Mouse (Mus musculus): ENCODE measurements around the gene Nsmf. TPM values are rescaled to one million over a fixed set of nuclear protein-coding genes. Genes with fewer than 3 reads are reported as not detected.

Gene Nsmf
- polyA plus RNA-seq, 1 experiment = 30.6 TPM

DNA sequence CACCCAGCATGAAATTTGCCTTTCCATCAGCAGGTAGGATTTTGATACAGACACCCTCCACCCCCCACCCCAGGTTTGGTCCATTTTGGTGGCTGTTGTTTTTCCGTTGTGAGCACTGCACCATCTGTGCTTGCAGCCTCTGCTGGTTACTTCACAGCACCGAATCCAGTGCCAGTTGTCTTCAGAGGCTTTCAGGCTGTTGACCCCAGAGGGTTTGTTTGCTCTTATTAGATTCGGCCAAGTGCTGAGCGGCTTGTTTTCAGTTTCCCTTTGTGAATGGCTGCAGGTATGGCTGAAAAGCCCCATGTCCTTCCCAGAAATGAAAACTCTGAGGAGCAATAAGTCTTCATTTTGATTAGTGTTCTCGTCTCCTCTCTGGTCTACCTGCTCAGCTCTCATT, 14.1 kb upstream of the Nsmf start:
- Histone ChIP-seq H3ac (ENCODE audit: control insufficient read depth, insufficient read length, low read depth) (no peak overlapping the region), H3K79me2 (ENCODE audit: control insufficient read depth, insufficient read depth) (no peaks in the 10 kb centered on the region), H3K4me3 (ENCODE audit: insufficient read depth, poor library complexity, severe bottlenecking) (no peak overlapping the region), H3K79me3 (ENCODE audit: low read depth) (no peaks in the 10 kb centered on the region), H3K27me3 (ENCODE audit: control insufficient read depth, insufficient read depth, insufficient read length) (no peaks in the 10 kb centered on the region), H3K36me3 (ENCODE audit: control insufficient read depth, insufficient read depth) (no peaks in the 10 kb centered on the region)
- TF ChIP-seq MYOG (IDR thresholded peaks at IDR 0.05; ENCODE audit: control insufficient read depth, extremely low read depth, insufficient read length) (no peak), CTCF (IDR thresholded peaks at IDR 0.05; ENCODE audit: control insufficient read depth, insufficient read depth, insufficient read length) (no peak), MYOD1 (IDR thresholded peaks at IDR 0.05; ENCODE audit: control insufficient read depth, insufficient read length, low read depth) (no peak), USF1 (IDR thresholded peaks at IDR 0.05; ENCODE audit: low read depth) (no peak), CEBPB (IDR thresholded peaks at IDR 0.05; ENCODE audit: low read depth) (no peak), MAX (IDR thresholded peaks at IDR 0.05) (no peak), FOSL1 (IDR thresholded peaks at IDR 0.05; ENCODE audit: insufficient read depth, low read length, poor library complexity, severe bottlenecking) (no peak)

DNA sequence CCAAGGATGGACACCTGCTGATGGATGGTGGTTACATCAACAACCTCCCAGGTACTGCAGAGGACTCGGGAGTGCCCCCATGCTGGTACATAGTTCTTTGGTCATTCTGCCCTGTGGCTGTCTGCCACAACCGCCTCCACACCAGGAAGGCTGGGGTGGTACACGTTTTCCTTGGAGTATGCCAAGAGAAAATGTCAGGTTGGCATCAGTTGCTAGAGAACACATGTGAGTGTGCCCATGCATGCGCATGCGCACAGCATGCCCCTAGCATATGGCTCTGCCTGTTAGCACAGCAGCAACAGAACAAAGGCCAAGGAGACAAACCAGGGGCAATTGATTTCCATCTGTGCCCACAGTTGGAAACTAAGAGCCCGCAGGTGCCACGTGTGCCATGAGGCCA, 3.2 kb upstream of the Nsmf start:
- Histone ChIP-seq H3K79me2 (ENCODE audit: control insufficient read depth, insufficient read depth) (peaks cover 13% of the 10 kb centered on the region), H3K79me3 (ENCODE audit: low read depth) (no peaks in the 10 kb centered on the region), H3K36me3 (ENCODE audit: control insufficient read depth, insufficient read depth) (no peaks in the 10 kb centered on the region), H3K4me3 (ENCODE audit: insufficient read depth, poor library complexity, severe bottlenecking) (no peak overlapping the region), H3ac (ENCODE audit: control insufficient read depth, insufficient read length, low read depth) (no peak overlapping the region), H3K27me3 (ENCODE audit: control insufficient read depth, insufficient read depth, insufficient read length) (no peaks in the 10 kb centered on the region)
- no peak for TF ChIP-seq MYOD1 (IDR thresholded peaks at IDR 0.05; ENCODE audit: control insufficient read depth, insufficient read length, low read depth)
- TF ChIP-seq USF1 (IDR thresholded peaks at IDR 0.05; ENCODE audit: low read depth) = no peak
- no peak for TF ChIP-seq MYOG (IDR thresholded peaks at IDR 0.05; ENCODE audit: control insufficient read depth, extremely low read depth, insufficient read length)
- TF ChIP-seq MAX (IDR thresholded peaks at IDR 0.05) = no peak
- TF ChIP-seq FOSL1 (IDR thresholded peaks at IDR 0.05; ENCODE audit: insufficient read depth, low read length, poor library complexity, severe bottlenecking) = no peak
- no peak for TF ChIP-seq CTCF (IDR thresholded peaks at IDR 0.05; ENCODE audit: control insufficient read depth, insufficient read depth, insufficient read length)
- no peak for TF ChIP-seq CEBPB (IDR thresholded peaks at IDR 0.05; ENCODE audit: low read depth)

- peaks cover 18% of the 10 kb centered on the region for H3K79me2 ChIP-seq (ENCODE audit: control insufficient read depth, insufficient read depth)
- no peak for TF ChIP-seq FOSL1 (IDR thresholded peaks at IDR 0.05; ENCODE audit: insufficient read depth, low read length, poor library complexity, severe bottlenecking)
- no peak overlapping the region for H3ac ChIP-seq (ENCODE audit: control insufficient read depth, insufficient read length, low read depth)
- H3K27me3 ChIP-seq (ENCODE audit: control insufficient read depth, insufficient read depth, insufficient read length) = no peaks in the 10 kb centered on the region
- H3K79me3 ChIP-seq (ENCODE audit: low read depth) = no peaks in the 10 kb centered on the region
- H3K36me3 ChIP-seq (ENCODE audit: control insufficient read depth, insufficient read depth) = no peaks in the 10 kb centered on the region
- no peak overlapping the region for H3K4me3 ChIP-seq (ENCODE audit: insufficient read depth, poor library complexity, severe bottlenecking)
Observed at GRCm38 (mm10) chr2:25051450-25051849, 2.7 kb upstream of the Nsmf start.

- H3K4me3 ChIP-seq (ENCODE audit: insufficient read depth, poor library complexity, severe bottlenecking) = no peak overlapping the region
- no peaks in the 10 kb centered on the region for H3K27me3 ChIP-seq (ENCODE audit: control insufficient read depth, insufficient read depth, insufficient read length)
Observed at GRCm38 (mm10) chr2:25053101-25053500, 1.1 kb upstream of the Nsmf start.

GRCm38 (mm10) chr2:25055068-25055405, 882 bp downstream of the Nsmf start:
- TF ChIP-seq MYOG (IDR thresholded peaks at IDR 0.05; ENCODE audit: control insufficient read depth, extremely low read depth, insufficient read length) = no peak
- no peak for TF ChIP-seq USF1 (IDR thresholded peaks at IDR 0.05; ENCODE audit: low read depth)
- no peak for TF ChIP-seq CTCF (IDR thresholded peaks at IDR 0.05; ENCODE audit: control insufficient read depth, insufficient read depth, insufficient read length)
- no peak for TF ChIP-seq FOSL1 (IDR thresholded peaks at IDR 0.05; ENCODE audit: insufficient read depth, low read length, poor library complexity, severe bottlenecking)
- no peak for TF ChIP-seq MAX (IDR thresholded peaks at IDR 0.05)
- no peak for TF ChIP-seq MYOD1 (IDR thresholded peaks at IDR 0.05; ENCODE audit: control insufficient read depth, insufficient read length, low read depth)
- TF ChIP-seq CEBPB (IDR thresholded peaks at IDR 0.05; ENCODE audit: low read depth) = no peak
- no peaks in the 10 kb centered on the region for H3K79me3 ChIP-seq (ENCODE audit: low read depth)
- H3K4me3 ChIP-seq (ENCODE audit: insufficient read depth, poor library complexity, severe bottlenecking) = peak overlapping the region; percentile 56
- H3K36me3 ChIP-seq (ENCODE audit: control insufficient read depth, insufficient read depth) = peaks cover 12% of the 10 kb centered on the region
- H3K27me3 ChIP-seq (ENCODE audit: control insufficient read depth, insufficient read depth, insufficient read length) = no peaks in the 10 kb centered on the region
- H3ac ChIP-seq (ENCODE audit: control insufficient read depth, insufficient read length, low read depth) = peak overlapping the region; percentile 62
- H3K79me2 ChIP-seq (ENCODE audit: control insufficient read depth, insufficient read depth) = peaks cover 19% of the 10 kb centered on the region

More at GRCm38 (mm10) chr2:25053101-25053500, 1.1 kb upstream of the Nsmf start:
- Histone ChIP-seq H3K79me3 (ENCODE audit: low read depth) (no peaks in the 10 kb centered on the region), H3K79me2 (ENCODE audit: control insufficient read depth, insufficient read depth) (peaks cover 19% of the 10 kb centered on the region), H3ac (ENCODE audit: control insufficient read depth, insufficient read length, low read depth) (no peak overlapping the region), H3K36me3 (ENCODE audit: control insufficient read depth, insufficient read depth) (no peaks in the 10 kb centered on the region)
- TF ChIP-seq FOSL1 (IDR thresholded peaks at IDR 0.05; ENCODE audit: insufficient read depth, low read length, poor library complexity, severe bottlenecking) (no peak), CTCF (IDR thresholded peaks at IDR 0.05; ENCODE audit: control insufficient read depth, insufficient read depth, insufficient read length) (no peak), MYOD1 (IDR thresholded peaks at IDR 0.05; ENCODE audit: control insufficient read depth, insufficient read length, low read depth) (no peak), USF1 (IDR thresholded peaks at IDR 0.05; ENCODE audit: low read depth) (no peak), MYOG (IDR thresholded peaks at IDR 0.05; ENCODE audit: control insufficient read depth, extremely low read depth, insufficient read length) (no peak), CEBPB (IDR thresholded peaks at IDR 0.05; ENCODE audit: low read depth) (no peak), MAX (IDR thresholded peaks at IDR 0.05) (no peak)

- H3K27me3 ChIP-seq (ENCODE audit: control insufficient read depth, insufficient read depth, insufficient read length) = no peaks in the 10 kb centered on the region
- H3ac ChIP-seq (ENCODE audit: control insufficient read depth, insufficient read length, low read depth) = no peak overlapping the region
- peaks cover 19% of the 10 kb centered on the region for H3K79me2 ChIP-seq (ENCODE audit: control insufficient read depth, insufficient read depth)
- H3K4me3 ChIP-seq (ENCODE audit: insufficient read depth, poor library complexity, severe bottlenecking) = peak overlapping the region; percentile 56
- H3K79me3 ChIP-seq (ENCODE audit: low read depth) = no peaks in the 10 kb centered on the region
- TF ChIP-seq MAX (IDR thresholded peaks at IDR 0.05) = no peak
- no peak for TF ChIP-seq USF1 (IDR thresholded peaks at IDR 0.05; ENCODE audit: low read depth)
- no peak for TF ChIP-seq CTCF (IDR thresholded peaks at IDR 0.05; ENCODE audit: control insufficient read depth, insufficient read depth, insufficient read length)
- no peak for TF ChIP-seq MYOG (IDR thresholded peaks at IDR 0.05; ENCODE audit: control insufficient read depth, extremely low read depth, insufficient read length)
- TF ChIP-seq FOSL1 (IDR thresholded peaks at IDR 0.05; ENCODE audit: insufficient read depth, low read length, poor library complexity, severe bottlenecking) = no peak
- H3K36me3 ChIP-seq (ENCODE audit: control insufficient read depth, insufficient read depth) = peaks cover 17% of the 10 kb centered on the region
Observed at GRCm38 (mm10) chr2:25055409-25056155, 1.4 kb downstream of the Nsmf start.

Data from C2C12 (cell line).